In the genomic region with DNA sequence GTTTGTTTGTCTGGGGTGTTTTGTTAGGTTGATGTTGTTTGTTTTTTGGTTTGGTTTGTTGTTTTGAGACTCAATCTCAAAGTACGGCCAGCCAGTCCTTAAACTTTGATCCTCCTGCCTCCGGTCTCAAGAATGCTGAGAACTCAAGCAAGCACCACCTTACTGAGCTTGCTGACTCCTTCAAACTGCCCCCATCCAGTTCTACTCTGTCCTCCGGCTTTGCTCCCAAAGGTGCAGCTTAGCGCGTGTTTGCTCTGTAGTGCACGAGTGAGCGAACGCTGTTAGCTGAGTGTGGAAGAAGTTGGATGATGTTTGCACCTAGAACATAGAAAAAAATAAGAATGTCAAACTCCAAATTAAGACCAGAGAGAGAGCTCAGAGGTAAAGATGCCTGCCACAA, we compare ENCODE assay signal across 28 mouse cellular contexts. TPM values are rescaled to one million over a fixed set of nuclear protein-coding genes. Genes with fewer than 3 reads are reported as not detected.
"Had no signal": no experiment of that assay in that cellular context is flagged by ENCODE, and none has a peak within 500 bp of the region (broad histone marks: within the 10 kb centered on the region; RNA-seq: fewer than 3 reads in every experiment).

No protein-coding gene starts in this region.

- H3K27ac ChIP-seq: gastrocnemius, adult 2 months; heart, embryonic 10.5 days; hindbrain, embryonic 10.5 days; hindbrain, embryonic 12.5 days; hindbrain, embryonic 14.5 days; intestine, embryonic 15.5 days; kidney, embryonic 15.5 days; left cerebral cortex, adult 2 months; limb, embryonic 10.5 days; limb, embryonic 12.5 days; liver, embryonic 13.5 days; liver, embryonic 15.5 days had no signal

- H3K4me3 ChIP-seq: gastrocnemius, adult 2 months; heart, embryonic 10.5 days; heart, embryonic 12.5 days; hindbrain, embryonic 10.5 days; hindbrain, embryonic 12.5 days; intestine, embryonic 15.5 days; kidney, embryonic 15.5 days; left cerebral cortex, adult 2 months; limb, embryonic 10.5 days; limb, embryonic 12.5 days; liver, embryonic 13.5 days; liver, embryonic 15.5 days had no signal

- DNase-seq: gastrocnemius, adult 2 months; gastrocnemius, postnatal 10 days; gastrocnemius, postnatal 25 days; heart, adult 18-20 months; heart, postnatal 10 days; heart, postnatal 4 days; kidney, adult 18-20 months; liver; liver, embryonic 13.5 days had no signal

RNA-seq across cellular contexts. Expression of a gene that starts 14.5 kb away (rescaled TPM):
- total RNA-seq: gastrocnemius, adult 2 months; gastrocnemius, postnatal 10 days; gastrocnemius, postnatal 25 days; gastrocnemius, postnatal 4 days; granulocyte monocyte progenitor cell, adult 5-6 weeks; heart, adult 18-20 months; heart, adult 8-10 months; heart, postnatal 10 days; heart, postnatal 25 days; heart, postnatal 4 days; layer of hippocampus, postnatal 10 days; layer of hippocampus, postnatal 25 days; left cerebral cortex, adult 2 months; left cerebral cortex, postnatal 14 days; left cerebral cortex, postnatal 36 days had no signal

RNA-seq across cellular contexts. Expression of a gene that starts 55.2 kb away (rescaled TPM):
- total RNA-seq: gastrocnemius, postnatal 25 days; layer of hippocampus, postnatal 25 days; left cerebral cortex, adult 2 months had no signal
